Mouse (Mus musculus) MEL (cell line): ENCODE data around the gene Cachd1.

Experiments
- CHD1 ChIP-seq: IDR thresholded peaks from 2 replicates; pipeline ENCODE4 v1.6.1; 2012; ENCODE audit warnings: low read depth, mild to moderate bottlenecking, inconsistent platforms, low read length, improper control_type of control experiment
- CHD2 ChIP-seq: IDR thresholded peaks from 2 replicates; pipeline ENCODE4 v1.6.1; 2011; ENCODE audit warnings: low read length, improper control_type of control experiment
- CTCF ChIP-seq, 3 experiments: IDR thresholded peaks in 2 of 3; conservative IDR thresholded peaks in 1 of 3; 2 replicates each; pipeline ENCODE4 v1.5.1; 2011 to 2012; ENCODE audit warnings: low read length in 3 of 3, low read depth in 2 of 3, mild to moderate bottlenecking in 2 of 3, improper control_type of control experiment in 1 of 3, inconsistent platforms in 1 of 3, mixed read lengths in 1 of 3, moderate library complexity in 1 of 3; ENCODE audit not compliant: control insufficient read depth in 1 of 3, insufficient read depth in 1 of 3, poor library complexity in 1 of 3, severe bottlenecking in 1 of 3
- ELF1 ChIP-seq: IDR thresholded peaks from 2 replicates; pipeline ENCODE4 v1.6.1; 2014; ENCODE audit warnings: low read depth, mild to moderate bottlenecking, inconsistent platforms, low read length, improper control_type of control experiment, moderate library complexity
- EP300 ChIP-seq, 2 experiments: IDR thresholded peaks; 2 replicates each; pipeline ENCODE4 v1.6.1; 2011; ENCODE audit warnings: improper control_type of control experiment in 2 of 2, low read length in 2 of 2, low read depth in 1 of 2, mild to moderate bottlenecking in 1 of 2
- GATA1 ChIP-seq: IDR thresholded peaks from 2 replicates; pipeline ENCODE4 v1.6.1; 2011; ENCODE audit warnings: low read depth, low read length, improper control_type of control experiment
- MAFK ChIP-seq: IDR thresholded peaks from 2 replicates; pipeline ENCODE4 v1.6.1; 2011; ENCODE audit warnings: low read depth, mild to moderate bottlenecking, low read length, improper control_type of control experiment, borderline replicate concordance
- MAX ChIP-seq: IDR thresholded peaks from 2 replicates; pipeline ENCODE4 v1.6.1; 2011; ENCODE audit warnings: low read length, improper control_type of control experiment
- NRF1 ChIP-seq: IDR thresholded peaks from 2 replicates; pipeline ENCODE4 v1.6.1; 2014; ENCODE audit warnings: low read depth, mild to moderate bottlenecking, inconsistent platforms, low read length, improper control_type of control experiment, moderate library complexity; ENCODE audit not compliant: poor library complexity, insufficient read depth, severe bottlenecking
- POLR2A ChIP-seq, 2 experiments: IDR thresholded peaks; 2 replicates each; pipeline ENCODE4 v1.6.1; 2011 to 2012; ENCODE audit warnings: low read length in 2 of 2, mild to moderate bottlenecking in 2 of 2, control low read depth in 1 of 2, improper control_type of control experiment in 1 of 2, low read depth in 1 of 2, moderate library complexity in 1 of 2; ENCODE audit not compliant: control insufficient read depth in 1 of 2, insufficient read depth in 1 of 2, poor library complexity in 1 of 2
- POLR2AphosphoS2 ChIP-seq: IDR thresholded peaks from 2 replicates; pipeline ENCODE4 v1.6.1; 2011; ENCODE audit warnings: low read length, improper control_type of control experiment
- UBTF ChIP-seq: IDR thresholded peaks from 2 replicates; pipeline ENCODE4 v1.6.1; 2012; ENCODE audit warnings: low read depth, mild to moderate bottlenecking, inconsistent platforms, low read length, improper control_type of control experiment, moderate library complexity, borderline replicate concordance; ENCODE audit not compliant: insufficient read depth
- USF1 ChIP-seq: IDR thresholded peaks from 2 replicates; pipeline ENCODE4 v1.6.1; 2014; ENCODE audit warnings: low read depth, mild to moderate bottlenecking, inconsistent platforms, low read length, improper control_type of control experiment, moderate library complexity
- USF2 ChIP-seq, 2 experiments: IDR thresholded peaks; 2 replicates each; pipeline ENCODE4 v1.6.1; 2011 to 2012; ENCODE audit warnings: improper control_type of control experiment in 2 of 2, low read length in 2 of 2, borderline replicate concordance in 1 of 2, inconsistent platforms in 1 of 2, low read depth in 1 of 2, mild to moderate bottlenecking in 1 of 2; ENCODE audit not compliant: insufficient read depth in 1 of 2

DNA sequence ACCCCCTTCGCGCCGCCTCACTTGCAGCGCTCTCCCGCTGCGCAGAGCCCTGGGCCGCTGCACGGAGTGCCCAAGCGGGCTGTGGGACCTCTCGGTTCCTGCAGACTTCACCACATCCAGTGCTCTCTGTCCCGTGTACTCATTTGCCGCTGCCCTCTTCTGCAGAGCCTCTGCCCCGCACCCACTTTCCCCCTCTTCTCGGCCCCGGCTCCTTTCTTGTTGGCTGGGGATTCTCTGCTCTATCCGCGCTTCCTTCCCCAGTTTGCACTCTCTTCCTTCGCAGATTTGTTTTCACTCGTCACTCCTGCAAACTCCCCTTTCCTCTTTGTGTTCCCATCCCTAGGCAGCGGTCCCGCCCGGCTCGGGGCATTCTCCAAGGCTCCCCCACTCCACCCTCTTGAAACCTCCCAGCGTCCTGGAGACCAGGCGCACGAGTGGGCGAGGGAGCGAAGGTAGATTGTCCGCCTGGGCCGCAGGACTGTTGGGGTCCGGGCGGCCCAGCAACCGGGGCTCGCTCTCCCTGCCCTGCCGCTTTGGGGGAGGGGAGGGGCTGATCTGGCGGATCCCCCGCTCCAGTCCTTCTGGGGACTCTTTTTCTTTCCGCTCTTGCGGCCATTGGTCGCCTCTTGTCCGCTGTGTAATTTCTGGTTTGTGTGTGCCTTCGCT, 1.0 kb downstream of the Cachd1 start:
- no peak for TF ChIP-seq NRF1
- no peak for TF ChIP-seq MAFK
- TF ChIP-seq POLR2A (IDR thresholded peaks at IDR 0.05; ENCODE audit: control insufficient read depth in 1 of 2, insufficient read depth in 1 of 2, low read depth in 1 of 2, low read length in 2 of 2, poor library complexity in 1 of 2): no peak
- TF ChIP-seq CHD2: no peak
- no peak for TF ChIP-seq POLR2AphosphoS2
- TF ChIP-seq CTCF (IDR thresholded peaks at IDR 0.05 in 2 of 3, conservative IDR thresholded peaks at IDR 0.05 in 1 of 3; ENCODE audit: control insufficient read depth in 1 of 3, insufficient read depth in 1 of 3, low read depth in 2 of 3, low read length in 3 of 3, poor library complexity in 1 of 3, severe bottlenecking in 1 of 3): no peak
- no peak for TF ChIP-seq CHD1
- no peak for TF ChIP-seq UBTF
- TF ChIP-seq USF1: no peak
- no peak for TF ChIP-seq GATA1
- TF ChIP-seq EP300 (IDR thresholded peaks at IDR 0.05; ENCODE audit: low read depth in 1 of 2, low read length in 2 of 2): no peak
- TF ChIP-seq ELF1: no peak
- TF ChIP-seq USF2 (IDR thresholded peaks at IDR 0.05; ENCODE audit: borderline replicate concordance in 1 of 2, insufficient read depth in 1 of 2, low read depth in 1 of 2, low read length in 2 of 2): no peak
- TF ChIP-seq MAX: no peak
